Mouse (Mus musculus) C2C12 (cell line): ENCODE results near the gene Cul7. TPM values are rescaled to one million over a fixed set of nuclear protein-coding genes. Genes with fewer than 3 reads are reported as not detected.

Experiments
- H3K27me3 ChIP-seq: one replicate; pipeline ENCODE4 v1.6.1; 2011; ENCODE audit not compliant: control insufficient read depth, insufficient read depth, insufficient read length
- H3K36me3 ChIP-seq: one replicate; pipeline ENCODE4 v1.6.1; 2011; ENCODE audit not compliant: control insufficient read depth, insufficient read depth
- H3K4me3 ChIP-seq: one replicate; pipeline ENCODE4 v1.5.1; 2011; ENCODE audit warnings: mild to moderate bottlenecking, control low read depth; ENCODE audit not compliant: poor library complexity, insufficient read depth, severe bottlenecking
- H3K79me2 ChIP-seq: one replicate; pipeline ENCODE4 v1.6.1; 2011; ENCODE audit not compliant: control insufficient read depth, insufficient read depth
- H3K79me3 ChIP-seq: one replicate; pipeline ENCODE4 v1.6.1; 2011; ENCODE audit warnings: low read depth, control low read depth
- H3ac ChIP-seq: one replicate; pipeline ENCODE3; 2011; ENCODE audit warnings: low read depth; ENCODE audit not compliant: control insufficient read depth, insufficient read length
- CEBPB ChIP-seq: IDR thresholded peaks from one replicate; pipeline ENCODE4 v1.6.1; 2011; ENCODE audit warnings: low read depth, mild to moderate bottlenecking, control low read depth, moderate library complexity
- CTCF ChIP-seq: IDR thresholded peaks from one replicate; pipeline ENCODE4 v1.5.1; 2011; ENCODE audit not compliant: control insufficient read depth, insufficient read depth, insufficient read length
- FOSL1 ChIP-seq: IDR thresholded peaks from one replicate; pipeline ENCODE4 v1.8.0; 2011; ENCODE audit warnings: mild to moderate bottlenecking, low read length; ENCODE audit not compliant: poor library complexity, insufficient read depth, severe bottlenecking
- MAX ChIP-seq: IDR thresholded peaks from one replicate; pipeline ENCODE4 v1.6.1; 2011; ENCODE audit warnings: mild to moderate bottlenecking, control low read depth
- MYOD1 ChIP-seq: IDR thresholded peaks from one replicate; pipeline ENCODE4 v1.6.1; 2011; ENCODE audit warnings: low read depth; ENCODE audit not compliant: control insufficient read depth, insufficient read length
- MYOG ChIP-seq: IDR thresholded peaks from one replicate; pipeline ENCODE4 v1.6.1; 2011; ENCODE audit not compliant: control insufficient read depth, insufficient read length; ENCODE audit errors: extremely low read depth
- USF1 ChIP-seq: IDR thresholded peaks from one replicate; pipeline ENCODE4 v1.6.1; 2011; ENCODE audit warnings: low read depth, mild to moderate bottlenecking, control low read depth, moderate library complexity
- polyA plus RNA-seq: library from polyadenylated mRNA; unstranded; fragments of >200 nt; fragmentation: generic; extraction: Trizol; gene quantifications from one replicate; pipeline ENCODE4 v1.2.1, GENCODE M21; 2012; ENCODE audit warnings: missing spikeins

Cul7 gene
- polyA plus RNA-seq, 1 experiment = 49.4 TPM

GRCm38 (mm10) chr17:46618394-46618768, 31.8 kb upstream of the Cul7 start:
- Histone ChIP-seq H3ac (no peak overlapping the region), H3K79me3 (no peaks in the 10 kb centered on the region), H3K4me3 (no peak overlapping the region), H3K79me2 (no peaks in the 10 kb centered on the region), H3K36me3 (no peaks in the 10 kb centered on the region), H3K27me3 (no peaks in the 10 kb centered on the region)
- TF ChIP-seq CEBPB (no peak), MYOD1 (no peak)

GRCm38 (mm10) chr17:46618769-46619682, 31.1 kb upstream of the Cul7 start:
- H3K79me3 ChIP-seq = no peaks in the 10 kb centered on the region
- no peaks in the 10 kb centered on the region for H3K79me2 ChIP-seq
- H3K36me3 ChIP-seq = no peaks in the 10 kb centered on the region
- H3K4me3 ChIP-seq = no peak overlapping the region
- H3ac ChIP-seq = no peak overlapping the region
- H3K27me3 ChIP-seq = no peaks in the 10 kb centered on the region
- no peak for TF ChIP-seq MYOG
- TF ChIP-seq MYOD1 = no peak
- no peak for TF ChIP-seq MAX
- no peak for TF ChIP-seq FOSL1
- TF ChIP-seq CEBPB = no peak
- no peak for TF ChIP-seq CTCF
- no peak for TF ChIP-seq USF1

GRCm38 (mm10) chr17:46619683-46620357, 30.3 kb upstream of the Cul7 start:
- no peaks in the 10 kb centered on the region for H3K27me3 ChIP-seq
- H3ac ChIP-seq = no peak overlapping the region
- no peak overlapping the region for H3K4me3 ChIP-seq
- no peaks in the 10 kb centered on the region for H3K79me3 ChIP-seq
- TF ChIP-seq MYOD1 (no peak), CEBPB (no peak), MAX (no peak), CTCF (no peak), FOSL1 (no peak), MYOG (no peak), USF1 (no peak)
- H3K36me3 ChIP-seq = no peaks in the 10 kb centered on the region
- H3K79me2 ChIP-seq = no peaks in the 10 kb centered on the region

- no peak overlapping the region for H3ac ChIP-seq
- H3K79me2 ChIP-seq = no peaks in the 10 kb centered on the region
- no peak overlapping the region for H3K4me3 ChIP-seq
- TF ChIP-seq MAX (no peak), MYOD1 (no peak), CTCF (no peak), FOSL1 (no peak), CEBPB (no peak), USF1 (no peak), MYOG (no peak)
- H3K36me3 ChIP-seq = no peaks in the 10 kb centered on the region
- H3K27me3 ChIP-seq = no peaks in the 10 kb centered on the region
- H3K79me3 ChIP-seq = no peaks in the 10 kb centered on the region
These were observed 28.8 kb upstream of the Cul7 start for GRCm38 (mm10) chr17:46621324-46621723.

GRCm38 (mm10) chr17:46622269-46622668, 27.9 kb upstream of the Cul7 start:
- H3K27me3 ChIP-seq = no peaks in the 10 kb centered on the region
- no peak overlapping the region for H3ac ChIP-seq
- H3K4me3 ChIP-seq = no peak overlapping the region
- no peaks in the 10 kb centered on the region for H3K36me3 ChIP-seq
- no peak for TF ChIP-seq FOSL1
- no peak for TF ChIP-seq USF1
- TF ChIP-seq MYOD1 = no peak
- no peak for TF ChIP-seq CEBPB
- no peaks in the 10 kb centered on the region for H3K79me3 ChIP-seq
- H3K79me2 ChIP-seq = no peaks in the 10 kb centered on the region
